Mouse (Mus musculus) forebrain, embryonic 13.5 days (tissue): ENCODE results near the gene Clpb. TPM values are rescaled to one million over a fixed set of nuclear protein-coding genes. Genes with fewer than 3 reads are reported as not detected.

Experiments used
- polyA plus RNA-seq: library from polyadenylated mRNA; unstranded; fragments of >200 nt; fragmentation: Nextera tagmentation; extraction: Ambion mirVana; gene quantifications from 2 replicates; pipeline ENCODE4 v1.2.1, GENCODE M21; 2015

Gene Clpb
- polyA plus RNA-seq, 1 experiment from 2014 or later, result 35.4 TPM

Other genes starting within 250 kb of the Clpb start
- 26.2 and 32.2 TPM in 2 replicates for gene Pde2a, start 241.9 kb upstream of the Clpb start, polyA plus RNA-seq
- gene Art2b, start 78.0 kb upstream of the Clpb start, polyA plus RNA-seq, result not detected in 2 replicates
- gene Phox2a, start 154.7 kb downstream of the Clpb start, polyA plus RNA-seq, result 0.10 TPM in 1 of 2 replicates, not detected in the other
- 23.9 and 31.8 TPM in 2 replicates for gene Inppl1, start 174.6 kb downstream of the Clpb start, polyA plus RNA-seq
- 0.67 and 0.75 TPM in 2 replicates for gene Folr2, start 193.6 kb downstream of the Clpb start, polyA plus RNA-seq
- 95.4 and 106 TPM in 2 replicates for gene Anapc15, start 200.1 kb downstream of the Clpb start, polyA plus RNA-seq
- 8.6 and 20.1 TPM in 2 replicates for gene Folr1, start 207.2 kb downstream of the Clpb start, polyA plus RNA-seq
- 152 and 158 TPM in 2 replicates for gene Lamtor1, start 242.3 kb downstream of the Clpb start, polyA plus RNA-seq
- 0.57 and 0.59 TPM in 2 replicates for gene Tomt, start 242.7 kb downstream of the Clpb start, polyA plus RNA-seq